Mouse (Mus musculus) CH12F3 (cell line): Measurements from ENCODE around the gene Tubg1.

ENCODE experiments used
- in situ Hi-C: fragments of 300-500 bp; cut with MboI; formaldehyde crosslinking; loops from 2 replicates; pipeline ENCODE4 v1.14.3; 2020; ENCODE audit warnings: low sequenced_read_pairs

Gene Tubg1

GRCm38 (mm10) chr11:101119761-101120544 is at the start of gene Tubg1, which contains the start of gene Retreg3:
Gene Tubg1, plus strand, starts transcription at chr11:101119938.
Gene Retreg3, minus strand, starts transcription at chr11:101119893.
- in situ Hi-C loops, result no loop called here

GRCm38 (mm10) chr11:101070189-101070527 is 49.6 kb upstream of the Tubg1 start:
- in situ Hi-C loops, result no loop called here

- in situ Hi-C loops, result no loop called here
Observed at GRCm38 (mm10) chr11:101070987-101071386, 48.8 kb upstream of the Tubg1 start.

GRCm38 (mm10) chr11:101071810-101072428 is 47.8 kb upstream of the Tubg1 start:
- in situ Hi-C loops, result no loop called here

GRCm38 (mm10) chr11:101078121-101078520 is 41.6 kb upstream of the Tubg1 start, which contains the start of gene Hsd17b1:
Gene Hsd17b1, plus strand, starts transcription at chr11:101078411.
- in situ Hi-C loops, result no loop called here

GRCm38 (mm10) chr11:101079746-101080145 is 40.0 kb upstream of the Tubg1 start:
- in situ Hi-C loops, result no loop called here

GRCm38 (mm10) chr11:101080421-101080820 is 39.3 kb upstream of the Tubg1 start:
- in situ Hi-C loops, result no loop called here

GRCm38 (mm10) chr11:101081659-101082058 is 38.1 kb upstream of the Tubg1 start:
- in situ Hi-C loops, result no loop called here

- in situ Hi-C loops, result no loop called here
Observed at GRCm38 (mm10) chr11:101082208-101083082, 37.3 kb upstream of the Tubg1 start, which contains the start of gene Coasy. Gene Coasy, plus strand, starts transcription at chr11:101082565.

GRCm38 (mm10) chr11:101083083-101083697 is 36.5 kb upstream of the Tubg1 start:
- in situ Hi-C loops, result no loop called here

GRCm38 (mm10) chr11:101084246-101084645 is 35.5 kb upstream of the Tubg1 start:
- in situ Hi-C loops, result no loop called here

- in situ Hi-C loops, result no loop called here
Observed at GRCm38 (mm10) chr11:101084811-101085210, 34.9 kb upstream of the Tubg1 start.

- in situ Hi-C loops, result no loop called here
Observed at GRCm38 (mm10) chr11:101085617-101086322, 34.0 kb upstream of the Tubg1 start.

- in situ Hi-C loops, result no loop called here
Observed at GRCm38 (mm10) chr11:101086323-101086674, 33.4 kb upstream of the Tubg1 start.

GRCm38 (mm10) chr11:101086756-101087681 is 32.7 kb upstream of the Tubg1 start, which contains the start of gene Mlx:
Gene Mlx, plus strand, starts transcription at chr11:101087277.
- in situ Hi-C loops, result no loop called here

- in situ Hi-C loops, result no loop called here
Observed at GRCm38 (mm10) chr11:101087682-101088055, 32.1 kb upstream of the Tubg1 start.

GRCm38 (mm10) chr11:101089931-101090330 is 29.8 kb upstream of the Tubg1 start:
- in situ Hi-C loops, result no loop called here

GRCm38 (mm10) chr11:101094930-101095313 is 24.8 kb upstream of the Tubg1 start:
- in situ Hi-C loops, result no loop called here

GRCm38 (mm10) chr11:101095314-101096024 is 24.3 kb upstream of the Tubg1 start, which contains the start of gene Psmc3ip:
Gene Psmc3ip, minus strand, starts transcription at chr11:101095436.
- in situ Hi-C loops, result no loop called here
